Mouse (Mus musculus) brain, embryonic 14.5 days (tissue): Measurements from ENCODE around the gene Itih4. TPM values are rescaled to one million over a fixed set of nuclear protein-coding genes. Genes with fewer than 3 reads are reported as not detected.

Experiments used
- DNase-seq: peaks from one replicate; pipeline ENCODE4 v3.0.0-alpha.2; 2011; ENCODE audit warnings: low read depth
- CTCF ChIP-seq: fragments of 200-500 bp; IDR thresholded peaks from 2 replicates; pipeline ENCODE4 v1.5.1; 2012; ENCODE audit warnings: inconsistent platforms, mild to moderate bottlenecking, moderate library complexity, borderline replicate concordance; ENCODE audit not compliant: insufficient read depth, insufficient read length; ENCODE audit errors: extremely low read depth
- POLR2A ChIP-seq: fragments of 200-500 bp; IDR thresholded peaks from 2 replicates; pipeline ENCODE4 v1.6.1; 2012; ENCODE audit warnings: mild to moderate bottlenecking, inconsistent platforms, borderline replicate concordance; ENCODE audit not compliant: poor library complexity, insufficient read depth, insufficient read length, severe bottlenecking; ENCODE audit errors: extremely low read depth
- polyA plus RNA-seq: library from polyadenylated mRNA; depleted of rRNA; stranded (reverse); fragments of >200 nt; gene quantifications from 2 replicates; pipeline ENCODE4 v1.2.3, GENCODE M21; 2012

Itih4 gene
- polyA plus RNA-seq, 1 experiment = 0.10 TPM

DNA sequence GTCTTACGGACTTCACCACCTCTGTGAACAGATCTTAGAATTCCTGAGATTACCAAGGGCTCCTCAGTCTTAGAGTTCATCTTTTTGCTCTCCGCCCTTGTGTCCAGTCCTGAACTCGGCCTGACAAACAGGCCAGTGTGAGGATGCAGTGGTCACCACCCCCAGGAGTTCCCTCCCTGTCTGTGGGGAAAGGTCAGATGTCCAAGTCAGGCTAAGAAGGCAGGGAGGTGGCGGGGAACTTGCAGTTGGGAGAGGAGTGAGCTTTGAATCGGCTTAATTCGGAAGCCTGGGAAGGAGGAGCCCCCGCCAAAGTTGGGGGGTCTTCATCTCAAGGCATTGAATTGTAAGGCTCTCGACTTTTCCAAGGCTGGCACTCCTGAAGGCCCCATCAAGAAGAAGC lies 6.0 kb upstream of the Itih4 start:
- DNase-seq = no peak
- no peak for TF ChIP-seq POLR2A
- TF ChIP-seq CTCF = no peak

DNA sequence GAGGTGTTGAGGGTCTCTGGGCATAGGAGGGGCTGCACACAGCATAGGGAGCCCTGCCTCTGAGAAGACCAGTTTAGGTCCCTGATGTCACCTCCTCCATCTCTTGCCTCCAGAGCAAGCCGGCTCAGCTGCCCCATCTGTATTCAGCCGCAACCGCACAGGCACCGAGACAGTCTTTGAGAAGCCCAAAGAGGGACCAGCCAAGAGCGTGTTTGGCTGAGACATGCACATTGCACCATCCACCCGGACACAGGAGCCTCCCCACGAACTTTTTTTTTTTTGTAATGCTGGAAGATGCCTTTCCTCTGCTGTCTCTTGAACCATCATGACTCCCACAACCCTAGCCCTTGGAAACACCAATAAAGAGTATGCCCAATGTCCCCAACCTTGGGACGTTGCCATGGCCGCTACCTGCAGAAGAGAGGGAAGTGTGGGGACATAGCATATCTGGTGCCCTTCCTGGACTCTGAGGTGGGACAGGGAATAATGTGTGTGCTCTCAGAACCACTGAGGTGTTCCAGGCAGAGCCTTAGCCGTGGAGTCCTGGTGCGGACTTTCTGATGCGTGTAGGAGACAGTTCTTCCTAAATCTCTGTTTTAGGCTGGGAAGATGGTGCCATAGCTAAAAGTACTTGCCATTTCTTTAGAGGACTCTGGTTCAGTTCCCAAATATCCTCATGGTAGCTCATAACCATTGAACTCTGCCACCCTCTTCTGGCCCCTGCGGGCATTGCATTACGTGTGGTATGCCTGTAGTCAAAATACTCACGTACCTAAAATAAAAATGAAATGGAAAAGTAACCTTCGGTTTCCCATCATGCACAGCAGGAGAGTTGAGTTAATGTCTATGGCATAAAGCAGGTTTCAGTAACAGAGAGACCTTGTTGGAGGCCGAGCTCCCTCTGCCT lies 5.2 kb upstream of the Itih4 start:
- DNase-seq = peak; percentile 17
- TF ChIP-seq POLR2A = no peak
- TF ChIP-seq CTCF = peak; percentile 44; the same call in 1 of the 2 replicates

DNA sequence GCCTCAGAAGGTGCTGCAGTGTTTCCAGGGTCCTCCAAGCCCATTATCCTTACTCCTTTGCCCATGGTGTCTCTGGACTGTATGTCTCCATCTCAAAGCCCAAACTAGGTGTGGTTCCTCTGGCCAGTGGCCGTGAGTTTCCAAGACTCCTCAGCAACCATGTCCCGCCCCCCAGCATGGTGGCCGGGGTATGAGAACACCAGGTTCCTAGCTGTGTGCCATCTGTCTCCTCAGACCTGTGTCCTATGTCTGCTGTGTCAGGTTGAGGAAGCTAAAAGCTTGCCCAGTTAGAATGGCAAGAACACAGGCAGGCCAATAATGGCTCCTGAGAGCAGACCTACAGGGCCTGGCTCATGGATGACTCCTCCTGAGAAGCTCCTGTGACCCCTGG lies 4.6 kb upstream of the Itih4 start:
- no peak for DNase-seq
- TF ChIP-seq POLR2A (no peak), CTCF (no peak)

DNA sequence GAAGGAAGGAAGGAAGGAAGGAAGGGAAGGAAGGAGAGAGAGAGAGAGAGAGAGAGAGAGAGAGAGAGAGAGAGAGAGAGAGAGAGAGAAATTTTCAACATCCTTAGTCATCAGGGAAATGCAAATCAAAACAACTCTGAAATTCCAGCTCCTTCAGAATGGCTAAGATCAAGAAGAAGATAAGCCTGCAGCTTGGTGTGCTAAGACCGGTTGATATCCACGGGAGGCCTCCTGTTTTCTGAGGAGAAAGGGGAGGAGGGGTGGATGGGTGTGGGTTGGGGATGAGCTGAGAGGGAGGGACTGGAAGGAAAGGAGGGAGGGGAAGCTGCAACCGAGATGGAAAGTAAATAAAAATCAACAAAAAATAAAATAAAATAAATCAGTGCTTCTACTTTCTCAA lies 978 bp upstream of the Itih4 start:
- no peak for TF ChIP-seq POLR2A
- no peak for TF ChIP-seq CTCF
- DNase-seq = no peak

DNA sequence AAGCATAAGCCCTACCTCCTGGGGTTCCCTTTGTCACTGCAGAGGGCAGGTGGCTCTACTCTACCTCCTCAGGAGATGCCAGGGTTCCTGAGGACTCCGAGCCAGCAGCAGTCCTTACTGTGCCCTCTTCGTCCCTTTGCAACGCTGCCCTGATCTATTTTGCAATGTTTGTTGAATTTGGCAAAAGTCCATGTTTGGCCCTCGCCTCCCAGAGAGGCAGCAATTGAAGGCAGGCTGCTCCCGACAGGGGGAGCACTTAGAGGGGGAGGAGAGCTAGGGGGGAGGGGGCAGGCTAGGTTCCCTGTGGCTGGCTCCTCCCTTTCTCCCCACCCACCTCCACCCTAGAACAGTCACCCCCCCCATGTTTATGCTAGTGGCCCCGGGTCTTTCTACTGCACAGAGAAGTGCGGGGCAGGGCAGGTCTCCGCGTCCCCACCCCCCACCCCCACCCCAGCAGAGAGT lies 2.0 kb downstream of the Itih4 start:
- DNase-seq = peak; percentile 24
- no peak for TF ChIP-seq CTCF
- no peak for TF ChIP-seq POLR2A

DNA sequence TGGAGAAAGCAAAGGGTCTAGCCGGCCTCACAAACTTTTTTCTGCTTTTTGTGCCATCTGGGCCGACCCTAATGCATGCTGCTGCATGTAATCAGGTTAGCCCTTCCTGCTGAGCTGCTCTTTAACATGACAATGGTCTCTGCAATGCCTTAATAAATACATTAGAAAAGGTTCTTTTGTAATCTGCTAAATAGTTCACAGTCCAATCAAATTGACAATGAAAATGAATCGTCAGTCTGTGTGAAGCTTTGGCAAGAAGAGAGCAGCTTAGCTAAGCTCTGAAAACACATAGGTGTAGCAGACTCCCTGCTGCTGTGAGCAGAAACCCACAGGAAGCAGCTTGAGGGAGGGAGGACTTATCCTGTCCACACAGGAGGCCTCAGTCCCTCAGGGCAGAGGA lies 13.7 kb downstream of the Itih4 start:
- DNase-seq = peak; percentile 34
- TF ChIP-seq POLR2A (no peak), CTCF (no peak)

DNA sequence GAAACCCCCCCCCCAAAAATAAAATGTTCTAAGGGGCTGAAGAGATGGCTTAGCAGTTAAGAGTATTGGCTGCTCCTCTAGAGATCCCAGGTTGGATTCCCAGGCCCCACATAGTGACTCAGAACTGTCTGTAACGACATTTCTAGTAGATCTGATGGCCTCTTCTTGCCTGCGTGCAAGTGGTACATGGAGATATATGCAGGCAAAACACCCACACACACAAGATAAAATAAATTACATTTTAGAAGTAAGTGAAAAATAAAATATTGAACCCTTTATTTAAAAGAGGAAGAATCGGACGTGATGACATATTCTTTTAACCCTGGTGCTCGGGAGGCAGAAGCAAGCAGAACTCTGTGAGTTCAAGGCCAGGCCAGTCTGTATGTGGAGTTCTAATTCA lies 16.4 kb downstream of the Itih4 start:
- DNase-seq = no peak
- TF ChIP-seq CTCF (no peak), POLR2A (no peak)

DNA sequence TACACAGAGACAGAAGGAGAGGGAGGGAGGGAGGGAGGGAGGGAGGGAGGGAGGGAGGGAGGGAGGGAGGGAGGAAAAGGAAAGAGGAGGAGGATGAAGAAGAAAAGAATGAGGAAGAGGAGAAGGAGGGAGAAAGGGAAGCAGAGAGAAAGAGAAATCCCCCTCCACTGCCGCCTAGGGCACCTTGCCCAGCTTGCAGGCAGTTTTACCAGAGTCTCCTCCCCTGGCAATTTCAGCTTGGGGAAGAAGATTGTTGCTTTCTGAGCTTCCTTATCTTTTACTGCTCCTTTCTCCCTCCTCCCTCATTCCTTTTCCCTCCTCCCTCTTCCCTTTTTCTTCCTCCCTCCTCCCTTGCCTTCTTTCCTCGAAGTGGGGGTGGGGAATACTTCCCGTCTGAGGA lies 16.8 kb downstream of the Itih4 start:
- TF ChIP-seq POLR2A = no peak
- no peak for TF ChIP-seq CTCF
- DNase-seq = no peak

DNA sequence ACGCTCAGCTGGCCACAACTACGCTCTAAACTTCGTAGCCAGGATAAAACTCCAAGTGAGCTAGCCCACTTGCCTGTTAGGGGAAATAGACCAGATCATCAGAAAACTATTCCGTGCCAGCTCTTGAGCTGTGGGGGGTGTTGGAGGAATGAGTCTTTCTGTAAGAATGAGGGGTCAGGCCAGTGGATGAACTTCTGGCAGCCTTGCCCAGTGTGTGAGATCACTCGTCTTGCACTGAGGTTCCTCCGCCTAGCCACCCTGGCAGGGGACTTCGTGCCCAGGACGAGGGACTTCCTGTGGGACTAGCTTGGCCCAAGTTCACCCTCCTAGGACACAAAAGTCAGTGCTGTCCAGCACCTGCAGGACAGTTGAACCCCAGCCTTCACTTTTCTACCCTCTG lies 18.0 kb downstream of the Itih4 start:
- TF ChIP-seq CTCF = no peak
- no peak for TF ChIP-seq POLR2A
- DNase-seq = no peak

DNA sequence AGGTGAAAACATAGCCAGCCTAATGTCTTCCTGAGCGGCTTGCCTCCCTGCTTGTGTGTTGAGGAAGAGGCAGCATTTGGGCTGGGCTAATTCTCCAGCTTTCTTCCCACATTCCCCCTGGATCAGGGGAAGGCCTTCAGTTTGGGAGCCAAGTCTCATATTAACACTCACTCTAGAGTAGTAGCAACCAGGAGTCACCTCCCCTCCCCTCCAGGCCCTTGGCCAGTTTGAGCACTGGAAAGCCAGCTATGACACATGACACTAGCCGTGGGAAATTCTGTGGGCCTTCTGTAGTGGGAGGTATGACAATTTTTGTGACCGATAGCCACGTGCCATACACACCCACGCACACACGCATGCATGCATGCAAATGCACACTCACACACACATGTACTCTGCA lies 19.7 kb downstream of the Itih4 start:
- TF ChIP-seq CTCF (no peak), POLR2A (no peak)
- no peak for DNase-seq

DNA sequence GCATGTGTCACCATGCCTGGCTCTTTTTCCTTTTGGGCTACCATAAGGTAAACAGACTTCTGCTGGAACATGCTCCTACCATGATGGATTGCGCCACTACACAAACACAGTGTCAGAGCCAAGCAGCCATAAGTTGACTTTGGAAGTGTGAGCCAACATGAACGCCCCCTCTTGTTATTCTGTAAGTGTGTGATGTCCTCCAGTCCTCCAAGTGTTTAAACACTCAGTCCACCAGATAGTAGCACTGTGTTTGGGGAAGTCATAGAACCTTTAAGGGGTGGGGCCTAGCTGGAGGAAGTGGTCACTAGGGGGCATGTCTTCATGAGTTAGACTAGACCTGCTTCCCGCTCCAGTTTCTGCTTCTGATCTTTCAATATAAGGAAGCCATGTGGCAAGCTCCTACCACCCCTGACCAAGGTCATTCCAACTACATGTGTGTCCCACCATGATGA lies 21.6 kb downstream of the Itih4 start:
- DNase-seq = no peak
- TF ChIP-seq POLR2A (no peak), CTCF (no peak)

DNA sequence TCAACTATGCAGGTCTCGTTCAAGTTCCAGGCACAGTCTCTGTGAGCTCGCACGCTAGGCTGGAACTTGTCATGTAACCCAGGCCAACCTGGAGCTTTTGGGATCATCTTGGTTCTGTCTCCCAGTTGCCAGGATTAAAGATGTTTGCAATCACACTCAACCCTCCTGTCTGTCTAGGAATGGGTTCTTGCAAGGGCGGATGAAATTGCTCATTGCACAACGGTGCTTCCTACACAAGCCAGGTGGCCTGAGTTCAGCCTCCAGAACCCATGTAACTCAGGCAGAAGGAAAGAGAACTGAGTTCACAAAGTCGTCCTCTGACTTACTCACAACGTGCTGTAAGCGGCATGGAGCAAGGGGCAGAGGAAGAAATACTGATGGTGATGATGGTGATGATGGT lies 24.9 kb downstream of the Itih4 start:
- no peak for DNase-seq

More for the DNA sequence above, 24.9 kb downstream of the Itih4 start:
- TF ChIP-seq POLR2A (no peak), CTCF (no peak)
